Mouse (Mus musculus): ENCODE results near the gene Rit1.

DNA sequence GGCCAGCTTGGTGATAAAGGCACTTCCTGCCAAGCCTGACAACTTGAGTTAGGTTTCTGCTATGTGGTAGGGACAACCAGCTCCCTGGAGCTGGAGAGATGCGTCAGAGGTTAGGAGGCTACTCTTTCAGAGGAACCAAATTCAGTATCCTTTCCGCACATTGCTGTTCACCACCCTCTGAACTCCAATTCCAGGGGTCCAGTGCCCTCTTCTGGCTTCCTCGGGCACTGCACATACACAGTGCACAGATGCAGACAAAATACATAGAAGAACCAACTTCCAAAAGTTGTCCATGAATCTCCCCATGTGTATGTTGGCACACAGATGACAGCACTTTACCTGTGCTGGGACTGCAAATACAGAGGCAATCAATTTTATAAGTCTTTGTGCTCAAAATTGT, 22.0 kb downstream of the Rit1 start:
- TF ChIP-seq POLR2A (IDR thresholded peaks at IDR 0.05; ENCODE audit: borderline replicate concordance, extremely low read depth, insufficient read depth, insufficient read length, poor library complexity, severe bottlenecking) (no peak), CTCF (IDR thresholded peaks at IDR 0.05; ENCODE audit: borderline replicate concordance, extremely low read depth, insufficient read depth, insufficient read length) (peak; percentile 61; the same call in 1 of the 2 replicates)
